ENCODE assay signal across 8 mouse cellular contexts in the genomic region with DNA sequence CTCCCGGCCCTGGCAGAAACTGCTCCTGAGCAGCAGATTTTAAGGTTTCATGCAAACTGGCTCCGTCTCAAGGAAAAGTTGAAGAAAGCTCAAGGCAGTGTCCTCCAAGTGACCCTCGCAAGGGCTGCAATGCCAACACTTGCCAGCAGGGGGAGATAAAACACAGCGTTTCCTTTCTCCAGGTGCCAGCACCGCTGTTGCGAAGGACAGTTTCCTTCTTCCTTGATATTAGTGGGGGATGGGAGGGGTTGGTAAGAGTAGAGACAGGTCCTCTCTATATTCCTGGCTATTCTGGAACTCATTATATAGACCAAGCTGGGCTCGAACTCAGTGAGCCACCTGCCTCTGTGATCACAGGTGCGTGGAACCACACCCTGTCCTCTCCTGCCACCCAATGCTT. TPM values are rescaled to one million over a fixed set of nuclear protein-coding genes. Genes with fewer than 3 reads are reported as not detected.
DNase-seq lines count a peak whose midpoint lies in the region; ATAC-seq and TF ChIP-seq lines count a peak whose summit lies in the region.

No protein-coding gene starts in this region.

- peak; percentile 96 for TF ChIP-seq CTCF in forebrain, postnatal 0 days (IDR thresholded peaks at IDR 0.05; ENCODE audit: low read depth)
- TF ChIP-seq CTCF in stomach, postnatal 0 days (IDR thresholded peaks at IDR 0.05; ENCODE audit: low read depth) = peak; percentile 99

- no peaks in the 10 kb centered on the region for H3K9me3 ChIP-seq in forebrain, postnatal 0 days (ENCODE audit: low read length)
- H3K9me3 ChIP-seq in stomach, postnatal 0 days (ENCODE audit: control insufficient read depth, low read length) = no peaks in the 10 kb centered on the region

- no peak for ATAC-seq in forebrain, postnatal 0 days
- ATAC-seq in stomach, postnatal 0 days (ENCODE audit: low FRiP score, low TSS enrichment) = peak; percentile 27

- WGBS in forebrain, postnatal 0 days = 21% methylated on average over 8 of the region's 8 CpGs
- WGBS in stomach, postnatal 0 days = 15% methylated on average over 8 of the region's 8 CpGs

- no peak overlapping the region for H3K27ac ChIP-seq in forebrain, postnatal 0 days (ENCODE audit: low read depth, low read length)
- peak overlapping the region; percentile 88 for H3K27ac ChIP-seq in stomach, postnatal 0 days (replicated peaks)

- H3K36me3 ChIP-seq in forebrain, postnatal 0 days (ENCODE audit: insufficient read depth) = peaks cover 22% of the 10 kb centered on the region
- peaks cover 3% of the 10 kb centered on the region; the same call in 1 of the 2 replicates for H3K36me3 ChIP-seq in stomach, postnatal 0 days (ENCODE audit: control insufficient read depth, insufficient read depth, low read length)

- intact Hi-C loops in left cerebral cortex, postnatal 4 days (cut with DNase I) = no loop called here

- no peak overlapping the region for H3K4me2 ChIP-seq in forebrain, postnatal 0 days (ENCODE audit: low read depth)
- H3K4me2 ChIP-seq in stomach, postnatal 0 days (replicated peaks; ENCODE audit: low read depth) = no peak overlapping the region

- H3K4me1 ChIP-seq in forebrain, postnatal 0 days (ENCODE audit: insufficient read depth) = no peaks in the 10 kb centered on the region
- no peaks in the 10 kb centered on the region for H3K4me1 ChIP-seq in stomach, postnatal 0 days (replicated peaks; ENCODE audit: control insufficient read depth, insufficient read depth)

- H3K9ac ChIP-seq in forebrain, postnatal 0 days = no peak overlapping the region
- no peak overlapping the region for H3K9ac ChIP-seq in stomach, postnatal 0 days (ENCODE audit: low read length)

- no peak for TF ChIP-seq EP300 in stomach, postnatal 0 days (optimal IDR thresholded peaks at IDR 0.05)

- no peaks in the 10 kb centered on the region for H3K27me3 ChIP-seq in forebrain, postnatal 0 days (ENCODE audit: insufficient read depth, low read length)
- H3K27me3 ChIP-seq in stomach, postnatal 0 days (ENCODE audit: control insufficient read depth, insufficient read depth, low read length) = no peaks in the 10 kb centered on the region

- peak; percentile 81 for DNase-seq in layer of hippocampus, adult 11-12 months (ENCODE audit: low spot score)
- no peak for DNase-seq in layer of hippocampus, adult 9-11 months
- DNase-seq in cerebellum, adult 18-20 months = peak; percentile 79 to 88
- DNase-seq in forebrain, postnatal 0 days = peak; percentile 77
- DNase-seq in induced T-regulatory cell, adult 2 months (ENCODE audit: low read depth) = peak; percentile 88
- peak; percentile 81 for DNase-seq in left cerebral cortex, postnatal 4 days
- DNase-seq in natural killer cell, adult 2 months (ENCODE audit: low spot score in 2 of 2) = peak; percentile 60 to 68
- DNase-seq in stomach, postnatal 0 days (ENCODE audit: low spot score) = peak; percentile 91

- H3K4me3 ChIP-seq in forebrain, postnatal 0 days (ENCODE audit: low read depth, low read length) = no peak overlapping the region
- H3K4me3 ChIP-seq in stomach, postnatal 0 days (ENCODE audit: low read depth, low read length) = no peak overlapping the region

RNA-seq across cellular contexts. Expression of a gene that starts 6.3 kb away (rescaled TPM):
- 188 and 200 TPM in 2 replicates for total RNA-seq in forebrain, postnatal 0 days (2014; rRNA removed)
- polyA plus RNA-seq in forebrain, postnatal 0 days (2015; fragmentation: Nextera tagmentation; extraction: Ambion mirVana) = 114 and 128 TPM in 2 replicates
- 100 to 1,000 TPM; 219 to 247 TPM for total RNA-seq in left cerebral cortex, postnatal 4 days (2021)
- polyA plus RNA-seq in stomach, postnatal 0 days (2015; fragmentation: Nextera tagmentation; extraction: Ambion mirVana) = 13.8 and 14.9 TPM in 2 replicates

RNA-seq across cellular contexts. Expression of a gene that starts 19.5 kb away (rescaled TPM):
- 108 and 109 TPM in 2 replicates for total RNA-seq in forebrain, postnatal 0 days (2014; rRNA removed)
- polyA plus RNA-seq in forebrain, postnatal 0 days (2015; fragmentation: Nextera tagmentation; extraction: Ambion mirVana) = 85.7 and 91.1 TPM in 2 replicates
- 10 to 100 TPM; 87.8 to 89.3 TPM for total RNA-seq in left cerebral cortex, postnatal 4 days (2021)
- polyA plus RNA-seq in stomach, postnatal 0 days (2015; fragmentation: Nextera tagmentation; extraction: Ambion mirVana) = 109 and 114 TPM in 2 replicates

RNA-seq across cellular contexts. Expression of a gene that starts 20.7 kb away (rescaled TPM):
- not detected in 2 replicates for total RNA-seq in forebrain, postnatal 0 days (2014; rRNA removed)
- polyA plus RNA-seq in forebrain, postnatal 0 days (2015; fragmentation: Nextera tagmentation; extraction: Ambion mirVana) = not detected in 2 replicates
- not detected for total RNA-seq in left cerebral cortex, postnatal 4 days (2021)
- polyA plus RNA-seq in stomach, postnatal 0 days (2015; fragmentation: Nextera tagmentation; extraction: Ambion mirVana) = 4.8 and 8.5 TPM in 2 replicates

RNA-seq across cellular contexts. Expression of a gene that starts 45.8 kb away (rescaled TPM):
- total RNA-seq in forebrain, postnatal 0 days (2014; rRNA removed) = 3.2 and 3.3 TPM in 2 replicates
- 2.4 and 2.8 TPM in 2 replicates for polyA plus RNA-seq in forebrain, postnatal 0 days (2015; fragmentation: Nextera tagmentation; extraction: Ambion mirVana)
- total RNA-seq in left cerebral cortex, postnatal 4 days (2021) = 1 to 10 TPM; 2.2 to 2.5 TPM
- 3.5 TPM in 2 replicates for polyA plus RNA-seq in stomach, postnatal 0 days (2015; fragmentation: Nextera tagmentation; extraction: Ambion mirVana)
